Mouse (Mus musculus) left cerebral cortex, adult 9 months (tissue): ENCODE measurements at regions not wholly inside any gene's neighbourhood (a gene's known extent, or its start where the extent isn't known, plus 50 kb on each side); places are given as distances from the start of the nearest gene placed in this dataset.

ENCODE experiments used
- DNase-seq, 2 experiments: peaks; one replicate each; pipeline ENCODE4 v3.0.0; 2022; ENCODE audit warnings: low spot score in 2 of 2

DNA sequence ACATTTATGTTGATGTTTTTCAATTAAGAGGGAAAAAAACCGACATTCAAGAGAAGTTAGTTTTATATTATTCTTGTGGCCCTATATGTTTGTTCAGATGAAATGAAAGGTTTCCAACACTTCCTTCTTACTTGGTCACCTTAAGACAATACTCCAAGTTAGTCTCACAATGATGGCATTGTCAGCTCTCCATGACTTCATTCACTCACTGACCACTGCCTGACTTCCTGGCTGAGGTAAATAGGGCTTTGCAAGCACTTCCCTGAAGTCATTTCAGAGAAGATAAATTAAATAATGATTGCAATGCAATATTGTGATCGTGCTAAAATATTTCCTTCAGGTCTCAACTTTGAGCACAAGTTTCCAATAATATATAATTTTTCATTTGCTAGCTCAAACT is 197.9 kb upstream of the Cep162 start:
- DNase-seq = no peak

DNA sequence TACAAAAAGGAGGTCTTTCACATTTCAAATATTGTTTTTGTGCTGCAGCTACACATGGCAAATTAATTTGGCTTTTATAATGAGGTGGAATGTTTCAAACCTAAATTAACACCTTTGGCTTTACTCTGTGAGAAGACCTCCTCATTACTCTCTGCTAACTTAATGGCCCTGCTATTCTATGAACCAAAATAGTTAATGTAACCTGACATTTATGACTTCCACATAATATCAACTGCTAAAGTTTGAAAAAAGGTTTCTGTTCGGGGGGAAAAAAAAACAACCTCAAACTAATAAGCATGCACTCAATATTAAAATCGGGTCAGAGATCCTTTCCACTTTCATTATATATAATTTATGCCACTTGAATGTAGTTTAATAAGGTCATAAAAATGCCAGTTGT is 197.2 kb upstream of the Cep162 start:
- no peak for DNase-seq

DNA sequence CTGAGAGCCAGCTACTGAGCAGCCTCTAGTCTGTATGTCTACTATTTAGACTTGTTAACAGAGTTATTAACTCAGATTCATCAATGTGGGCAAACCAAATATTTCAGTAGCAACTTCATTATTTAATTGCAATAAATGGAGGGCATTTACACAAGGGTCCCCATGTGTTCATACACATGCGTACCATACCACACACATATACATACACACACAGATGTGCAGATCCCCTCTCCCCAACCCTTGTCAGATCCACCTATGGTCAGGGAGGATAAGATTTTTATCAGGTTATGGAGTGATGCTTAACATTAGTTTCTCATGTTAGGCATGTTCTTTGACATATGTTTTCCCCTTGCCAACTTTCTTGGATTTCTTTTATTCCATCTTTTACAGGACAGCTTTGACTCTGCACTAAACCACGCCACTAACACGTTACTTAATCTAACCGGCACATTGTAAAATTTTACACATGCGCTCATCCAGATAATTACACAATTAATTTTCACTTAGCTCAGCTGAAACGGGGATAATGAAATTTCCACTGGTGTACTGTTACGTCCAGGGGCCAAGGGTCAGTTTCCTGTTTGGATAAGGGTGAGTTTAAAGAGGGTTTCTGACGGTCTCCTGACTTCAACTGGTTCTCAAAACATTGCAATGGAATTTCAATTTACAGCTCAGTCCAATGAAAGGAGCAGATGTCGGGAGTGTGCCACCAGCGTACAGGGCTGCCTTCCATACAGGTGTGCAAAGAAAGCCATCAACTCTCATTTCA is 188.3 kb upstream of the Cep162 start:
- no peak for DNase-seq

DNA sequence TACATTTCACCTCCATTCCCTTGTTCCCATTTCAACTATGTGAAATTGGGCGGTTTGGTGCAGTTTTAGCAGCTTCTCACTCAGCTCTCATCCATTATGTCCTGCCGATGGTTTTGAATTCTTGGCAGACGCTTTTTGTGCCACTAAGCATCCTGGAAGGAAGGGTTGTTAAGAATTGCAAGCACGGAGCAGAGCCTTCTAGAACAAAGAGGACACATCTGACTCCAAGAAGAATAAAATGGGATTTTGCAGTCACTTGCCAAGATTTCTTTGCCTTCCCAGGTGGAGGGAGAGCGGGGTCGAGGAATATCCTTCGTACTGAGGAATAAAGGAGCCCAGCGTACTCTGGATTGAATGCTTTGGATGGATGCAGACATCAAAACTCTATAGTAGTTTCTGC is 176.7 kb upstream of the Cep162 start:
- DNase-seq = no peak

DNA sequence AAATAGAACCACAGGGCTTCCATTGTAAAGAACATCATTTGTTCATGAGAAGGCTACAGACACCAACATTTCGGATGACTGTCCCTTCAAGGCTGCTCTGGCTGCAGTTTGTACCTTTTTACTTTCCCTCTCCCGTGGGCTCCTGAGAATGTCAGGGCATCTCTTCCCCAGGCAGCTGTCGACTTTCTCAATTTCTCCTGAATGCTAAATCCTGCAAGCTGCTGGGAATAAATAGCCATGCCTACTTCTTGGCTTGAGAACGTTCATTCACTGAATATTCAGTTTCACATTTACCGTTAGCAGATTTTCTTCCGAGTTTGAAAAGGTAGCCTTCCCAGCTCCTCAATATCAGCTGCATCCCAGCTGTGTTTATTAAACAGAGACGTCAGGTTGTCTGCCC is 176.2 kb upstream of the Cep162 start:
- DNase-seq = no peak

DNA sequence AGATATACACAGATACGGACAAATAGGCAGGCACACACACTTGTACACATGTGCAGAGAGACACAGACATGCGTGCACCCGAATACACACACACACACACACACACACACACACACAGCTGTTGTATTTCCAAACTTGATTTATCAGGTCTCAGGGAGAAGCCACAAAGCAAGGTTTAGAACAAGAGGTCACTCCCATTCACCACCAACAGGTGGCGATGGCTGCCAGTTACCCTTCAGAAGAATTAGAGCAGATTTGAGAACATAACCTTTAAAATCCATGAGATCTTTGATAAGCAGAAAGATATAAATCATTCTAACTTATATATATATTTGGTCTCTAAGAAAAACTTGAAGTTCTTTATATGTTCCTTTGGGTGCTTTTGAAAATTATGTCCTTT is 169.9 kb upstream of the Cep162 start:
- DNase-seq = peak in 1 of 2 experiments; percentile 25

DNA sequence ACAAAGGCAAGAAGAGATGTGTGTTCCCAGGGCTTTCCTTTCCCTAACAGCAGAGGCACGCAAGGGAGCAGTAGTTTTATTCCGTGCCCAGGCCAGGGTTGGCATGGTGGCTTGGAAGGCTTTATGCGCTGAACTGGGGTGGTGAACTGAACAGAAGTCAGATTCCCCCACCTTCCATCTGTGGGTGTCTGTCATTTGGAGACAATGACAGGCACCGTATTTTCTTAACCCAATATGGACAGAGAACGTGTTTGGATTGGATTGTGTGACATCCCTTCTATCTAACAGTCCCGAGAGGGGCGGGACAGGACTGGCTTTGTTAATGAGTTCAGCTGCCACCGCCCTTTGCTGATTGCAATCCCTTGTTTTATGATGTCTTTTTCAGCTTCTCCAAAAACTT is 165.8 kb upstream of the Cep162 start:
- DNase-seq = no peak

DNA sequence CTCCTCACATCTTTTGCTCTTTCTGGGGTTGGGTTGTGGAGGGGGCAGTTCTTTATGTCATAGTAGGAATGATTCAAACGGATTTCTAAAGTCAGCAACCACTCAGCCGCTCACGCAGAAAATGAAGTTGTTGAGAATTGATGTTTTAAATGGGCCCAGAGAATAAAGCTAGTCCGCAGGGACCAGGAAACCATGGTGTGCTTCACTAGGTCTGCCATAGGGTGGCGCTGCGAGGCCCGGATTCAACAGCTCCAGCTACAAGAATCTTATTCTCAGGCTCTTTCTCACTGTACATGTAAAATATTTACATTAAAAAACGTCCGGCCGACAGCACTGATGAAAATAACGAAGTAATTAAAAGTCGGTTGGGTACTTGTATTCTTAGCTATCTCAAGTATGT is 164.0 kb upstream of the Cep162 start:
- peak; percentile 1 to 52 for DNase-seq

DNA sequence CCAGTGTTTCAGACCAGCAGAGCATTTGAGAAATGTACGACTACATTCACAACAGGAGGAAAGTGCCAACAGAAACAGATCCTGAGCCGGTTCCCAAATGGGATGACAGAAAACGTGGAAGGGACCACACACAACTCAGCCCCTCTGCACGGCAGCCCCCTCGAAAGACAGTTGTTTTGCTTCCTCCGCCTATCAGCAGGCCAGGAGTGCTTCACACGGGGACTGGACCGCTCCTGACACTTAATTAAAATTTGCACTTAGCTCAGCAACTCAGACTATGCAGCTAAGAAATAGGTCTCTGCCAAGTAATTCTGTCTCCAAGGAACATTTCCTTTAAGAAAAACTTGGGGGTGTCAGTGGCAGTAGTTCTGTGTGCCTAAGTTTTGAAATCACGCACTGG is 157.6 kb upstream of the Cep162 start:
- no peak for DNase-seq

DNA sequence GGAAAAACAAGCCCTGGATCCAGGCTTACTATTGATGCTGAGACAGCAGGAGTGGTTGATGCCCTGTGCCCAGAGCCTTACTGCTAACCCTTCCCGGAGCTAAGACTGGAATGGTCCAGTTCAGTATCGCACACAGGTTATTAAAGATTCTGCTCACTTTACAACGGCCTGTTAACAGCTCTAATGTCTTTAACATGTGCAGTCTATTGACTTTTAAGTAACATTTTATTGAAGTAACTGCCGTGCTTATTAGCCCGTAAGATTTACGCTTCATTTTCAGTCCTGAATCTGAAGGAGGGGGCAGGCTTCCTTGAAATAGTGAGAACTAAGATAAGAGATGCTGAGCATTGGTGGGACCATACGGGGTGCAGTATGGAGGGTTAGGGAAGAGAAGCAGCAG is 155.7 kb upstream of the Cep162 start:
- no peak for DNase-seq

DNA sequence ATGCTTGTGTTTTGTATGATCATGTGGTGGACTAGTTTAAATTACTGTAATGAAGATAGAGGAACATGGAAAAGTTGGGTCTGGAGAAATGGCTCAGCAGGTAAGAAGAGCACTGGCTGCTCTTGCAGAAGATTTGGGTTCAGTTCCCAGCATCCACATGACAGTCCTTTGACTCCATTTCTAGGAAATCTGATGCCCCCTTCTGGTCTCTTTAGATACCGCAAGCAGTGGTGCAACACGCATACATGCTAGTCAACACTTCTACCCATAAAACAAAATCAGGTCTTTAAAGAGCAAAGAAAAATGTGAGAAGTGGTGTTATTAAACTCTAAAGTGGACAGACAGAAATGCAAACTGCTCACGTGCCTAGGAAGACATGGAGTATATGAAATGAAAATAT is 154.4 kb upstream of the Cep162 start:
- no peak for DNase-seq

DNA sequence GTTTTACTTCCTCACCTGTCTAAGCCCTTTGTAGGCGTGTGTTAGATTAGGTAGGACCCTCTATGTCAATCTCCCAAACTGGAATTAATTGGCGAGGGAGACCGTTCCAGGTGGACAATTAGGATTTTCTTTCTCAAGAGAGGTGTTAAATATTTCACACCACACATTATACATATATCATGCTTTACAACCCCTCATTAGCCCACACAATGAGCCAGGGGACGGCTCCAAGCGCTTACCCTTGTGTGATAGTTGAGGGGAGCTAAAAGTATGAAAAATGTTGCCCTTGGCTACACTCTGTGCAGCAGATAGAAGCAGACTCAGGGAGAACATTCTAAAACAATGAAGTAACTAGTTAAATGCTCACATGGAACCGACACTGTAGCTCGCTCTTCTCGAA is 153.5 kb upstream of the Cep162 start:
- no peak for DNase-seq

DNA sequence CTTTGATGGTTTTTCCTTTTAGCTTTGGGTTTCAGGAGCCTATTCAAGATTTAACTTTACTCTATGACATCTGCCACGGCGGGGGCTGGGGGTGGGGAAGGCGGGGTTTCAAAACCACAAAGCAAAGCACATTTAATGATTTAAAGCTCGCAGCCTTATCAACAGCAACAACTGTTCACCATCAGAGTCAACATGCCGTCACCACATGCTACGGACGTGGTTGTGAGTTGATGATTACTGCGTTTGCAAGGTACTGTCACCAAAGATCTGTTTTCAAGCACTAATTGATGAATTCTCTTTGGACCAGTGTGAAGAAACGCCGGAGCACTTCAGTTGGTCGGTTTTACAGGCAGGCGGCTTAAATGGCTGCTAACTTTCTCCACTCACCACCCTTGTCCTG is 151.1 kb upstream of the Cep162 start:
- no peak for DNase-seq

DNA sequence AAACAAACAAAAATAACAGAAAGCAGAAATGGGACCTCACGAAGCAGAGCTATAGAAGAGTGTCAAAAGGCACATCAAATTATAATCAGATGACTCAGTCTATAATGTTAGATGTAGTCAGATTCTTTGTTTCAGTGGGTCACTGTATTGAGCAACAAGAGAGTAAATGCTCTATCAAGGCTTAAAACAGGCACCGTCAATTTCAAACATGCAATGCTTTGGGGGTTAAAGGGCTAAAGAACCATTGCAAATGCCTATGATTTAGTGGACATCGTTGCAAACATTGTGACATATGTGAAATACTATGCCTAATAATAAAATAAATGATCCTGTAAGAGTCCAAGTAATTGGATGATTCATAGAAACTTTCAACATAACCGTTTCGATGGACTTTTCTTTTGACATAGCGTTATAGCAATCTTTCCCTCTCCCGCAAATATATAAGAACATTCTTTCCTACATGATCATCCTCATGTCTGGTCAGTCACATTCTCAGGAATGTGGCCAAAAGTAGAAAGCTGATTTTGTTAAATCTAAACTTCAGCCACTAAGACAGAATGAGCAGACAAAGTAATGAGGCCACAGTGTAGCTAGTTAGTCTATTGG is 149.9 kb upstream of the Cep162 start:
- no peak for DNase-seq

DNA sequence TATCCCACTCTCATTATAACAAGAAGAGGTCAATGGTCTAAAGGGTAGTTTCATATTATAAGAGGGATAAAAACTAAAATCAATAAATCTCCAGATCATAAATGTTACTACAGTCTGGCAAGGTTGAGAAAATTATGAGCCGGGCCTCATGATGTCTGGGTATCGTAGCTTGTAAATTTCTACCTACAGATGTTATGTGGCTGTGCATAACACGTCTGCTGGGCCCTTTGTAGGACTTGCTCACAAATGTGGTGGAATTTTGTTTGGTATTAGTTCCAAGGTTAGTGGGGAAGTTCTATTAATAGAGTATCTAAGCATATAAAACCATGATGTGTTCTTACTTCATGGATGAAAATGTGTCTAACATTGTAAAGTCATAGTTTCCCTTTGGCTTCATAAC is 146.7 kb upstream of the Cep162 start:
- DNase-seq = no peak

DNA sequence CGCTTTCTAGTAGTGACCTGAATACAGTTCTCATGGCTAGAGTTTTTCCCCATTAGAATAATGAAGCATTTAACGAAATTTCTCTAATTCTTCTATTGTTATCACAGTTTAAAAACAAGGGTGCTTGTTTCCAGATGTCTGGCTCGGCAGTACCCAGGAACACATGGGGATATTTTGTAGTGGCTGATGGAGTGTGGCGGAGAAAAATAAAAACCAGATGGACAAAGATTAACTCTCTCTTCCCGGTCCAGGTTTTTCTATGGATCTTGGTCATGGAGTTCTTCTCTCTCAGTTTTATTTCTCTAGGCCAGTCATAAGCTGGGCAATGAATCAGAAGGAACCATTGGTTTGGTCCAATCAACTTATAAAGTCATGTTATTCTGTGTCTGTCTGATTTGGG is 132.2 kb upstream of the Cep162 start:
- no peak for DNase-seq

DNA sequence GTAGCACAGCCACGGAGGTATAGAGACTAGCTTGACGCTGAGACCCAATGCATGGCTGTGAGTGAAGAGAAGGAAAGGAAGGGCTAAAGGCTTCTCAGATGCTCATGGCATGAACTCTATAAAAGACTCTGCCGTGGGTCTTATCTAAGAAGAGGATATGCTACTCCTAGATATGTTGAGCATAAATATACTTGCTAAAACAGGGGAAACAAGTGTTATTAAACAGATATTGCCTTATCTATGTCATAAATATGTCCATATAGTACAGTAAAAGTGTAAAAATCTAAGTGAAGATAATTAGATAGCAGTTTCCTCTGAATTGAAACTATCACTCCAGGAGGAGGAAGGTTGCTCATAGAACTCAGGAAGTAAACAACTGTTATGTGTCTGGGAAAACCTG is 128.2 kb upstream of the Cep162 start:
- no peak for DNase-seq

DNA sequence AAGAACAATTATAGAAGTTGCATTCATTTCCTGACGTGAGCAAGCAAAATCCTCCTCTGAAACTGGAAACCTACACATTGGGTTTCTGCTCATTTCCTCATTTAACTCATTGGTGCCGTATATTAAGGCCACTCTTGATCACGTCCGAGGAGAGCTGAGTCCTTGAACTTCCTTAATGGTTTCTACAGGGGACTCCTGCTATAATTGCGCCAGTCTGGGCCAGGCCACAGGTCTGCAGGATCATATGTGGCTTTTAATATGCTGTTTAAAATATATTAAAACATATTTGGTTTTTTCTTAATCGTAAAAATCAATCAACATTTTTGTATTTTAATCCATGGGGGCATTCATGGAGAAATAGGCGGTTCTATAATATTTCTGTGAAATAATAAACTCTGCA is 122.6 kb upstream of the Cep162 start:
- no peak for DNase-seq

DNA sequence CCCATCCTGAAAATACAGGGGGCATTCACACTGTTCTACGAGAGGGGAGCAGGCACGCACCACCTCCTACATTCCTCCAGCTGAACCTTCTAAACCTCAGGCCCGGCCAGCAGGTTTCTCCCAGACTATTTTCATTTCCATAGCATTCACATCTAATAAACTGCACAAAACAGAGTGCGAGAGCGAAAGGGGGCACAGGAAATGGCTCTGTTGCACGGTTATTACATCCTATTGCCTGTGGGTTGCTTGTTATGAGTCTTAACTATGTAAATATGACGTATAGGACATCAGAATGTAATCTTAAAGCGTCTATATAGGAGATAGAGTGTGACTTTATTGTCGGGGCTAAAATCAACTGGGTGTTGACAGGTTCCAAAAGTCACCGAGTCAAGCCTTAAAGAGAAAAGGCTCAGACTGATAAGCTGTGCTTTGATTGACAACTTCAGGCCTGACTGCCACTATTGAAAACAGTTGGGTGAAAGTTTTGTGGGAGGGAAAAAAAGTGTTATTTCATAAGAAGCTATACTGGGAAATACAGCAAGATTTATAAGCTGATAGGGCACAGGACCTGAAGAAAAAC is 121.5 kb upstream of the Cep162 start:
- no peak for DNase-seq

DNA sequence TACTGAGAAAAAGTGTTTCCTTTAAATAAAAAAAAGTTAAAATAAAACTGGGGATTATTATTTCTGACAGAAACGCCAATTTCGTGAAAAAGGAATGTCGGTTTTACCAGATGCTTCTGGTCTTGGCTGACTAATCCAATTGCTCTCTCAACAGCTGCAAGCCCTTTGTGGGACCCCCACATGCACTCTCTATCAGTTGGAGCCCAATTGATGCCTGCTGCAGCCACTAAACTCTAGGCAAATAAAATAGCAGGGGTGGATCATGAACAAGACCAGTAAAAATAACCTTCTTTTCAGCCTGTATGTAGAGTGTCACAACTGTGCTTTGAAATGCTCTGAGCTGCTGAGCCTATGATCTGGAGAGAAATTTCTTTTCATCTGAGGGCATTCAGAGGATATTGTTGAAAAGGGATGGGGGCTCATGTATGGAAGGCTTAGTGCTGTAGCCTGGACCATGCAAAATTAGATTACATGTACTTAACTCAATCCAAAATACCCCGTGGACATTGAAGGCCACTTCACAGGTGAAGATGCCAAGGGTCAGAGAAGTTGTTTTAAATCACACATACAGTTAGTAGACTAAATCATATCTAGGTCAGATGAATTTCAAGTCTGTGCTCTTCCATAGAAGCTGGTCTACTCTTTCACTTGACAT is 117.0 kb upstream of the Cep162 start:
- no peak for DNase-seq

DNA sequence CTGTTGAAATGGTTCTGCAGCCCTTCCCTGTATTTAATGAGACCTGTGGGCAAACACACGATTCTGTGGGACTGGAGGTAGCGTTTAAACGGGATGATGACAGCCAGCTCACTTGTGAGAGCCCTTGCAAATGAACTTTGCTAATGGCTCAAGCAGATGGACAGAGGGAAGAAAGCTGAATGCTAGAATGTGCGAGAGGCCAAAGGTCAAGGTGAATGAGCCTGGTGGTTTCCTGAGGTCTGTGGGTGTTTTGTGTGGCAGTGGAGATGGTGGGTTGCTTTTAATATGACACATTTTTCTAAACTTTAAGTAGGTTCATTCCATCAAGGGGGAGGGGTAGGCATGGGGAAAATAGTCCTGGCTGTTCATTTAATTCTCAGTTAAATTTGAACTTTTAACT is 113.7 kb upstream of the Cep162 start:
- DNase-seq = no peak

DNA sequence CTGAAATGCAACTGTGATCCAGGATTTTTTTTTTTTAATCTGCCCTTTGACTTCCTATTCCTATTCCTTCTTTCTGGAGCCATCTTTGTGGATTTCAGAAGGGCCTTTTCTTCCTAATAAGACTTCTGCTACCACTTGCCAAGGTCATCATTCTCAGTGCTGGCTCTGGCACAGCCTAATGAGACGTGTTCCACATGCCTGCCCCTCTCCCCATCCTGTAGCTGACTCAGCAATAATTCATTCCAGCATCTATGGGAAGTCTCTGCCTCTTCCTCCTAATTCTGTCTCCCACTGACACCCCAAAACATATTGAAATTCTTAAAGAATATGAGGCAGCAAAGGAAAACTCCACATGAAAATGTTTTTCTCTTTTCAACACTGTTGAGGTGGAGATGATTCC is 91.7 kb upstream of the Cep162 start:
- no peak for DNase-seq

DNA sequence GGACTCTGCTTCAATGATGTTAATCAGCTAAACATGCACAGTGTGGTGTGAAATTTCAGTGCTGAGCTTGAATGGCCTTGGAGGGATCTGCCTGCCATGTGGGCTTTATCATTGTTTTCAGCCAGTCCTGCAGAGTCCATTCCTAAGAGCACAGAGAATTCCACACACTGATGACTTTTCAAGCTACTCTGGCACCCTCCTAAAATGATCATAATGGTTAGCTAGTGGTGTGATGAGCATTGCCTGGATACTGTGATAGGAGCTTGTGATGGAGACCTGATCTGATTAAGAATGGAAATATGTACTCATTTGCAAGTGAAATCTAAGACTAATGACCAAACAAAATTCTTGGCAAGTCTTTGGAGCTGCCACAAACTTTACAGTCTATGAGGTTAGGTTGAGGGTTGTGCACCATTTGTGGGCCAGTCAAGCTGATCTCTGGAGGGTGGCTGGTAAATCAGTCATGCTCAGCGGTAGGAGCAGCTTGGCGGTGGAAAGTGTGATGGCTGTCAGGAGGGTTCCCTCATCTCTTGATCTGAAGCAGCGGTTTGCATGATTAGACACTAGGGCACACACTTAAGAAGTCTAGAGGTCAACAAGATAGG is 91.0 kb upstream of the Cep162 start:
- DNase-seq = no peak
